Mouse (Mus musculus) embryo, embryonic 10 days (tissue): ENCODE measurements at regions not wholly inside any gene's neighbourhood (a gene's known extent, or its start where the extent isn't known, plus 50 kb on each side); places are given as distances from the start of the nearest gene placed in this dataset.
"Not testable (repeated sequence)": the region's sequence is repeated elsewhere in the genome, so short reads cannot be mapped to it uniquely, and the experiment has no call there.

Source experiments
- DNase-seq: peaks from one replicate; pipeline ENCODE4 v3.0.0-alpha.2; 2015; ENCODE audit warnings: low spot score

DNA sequence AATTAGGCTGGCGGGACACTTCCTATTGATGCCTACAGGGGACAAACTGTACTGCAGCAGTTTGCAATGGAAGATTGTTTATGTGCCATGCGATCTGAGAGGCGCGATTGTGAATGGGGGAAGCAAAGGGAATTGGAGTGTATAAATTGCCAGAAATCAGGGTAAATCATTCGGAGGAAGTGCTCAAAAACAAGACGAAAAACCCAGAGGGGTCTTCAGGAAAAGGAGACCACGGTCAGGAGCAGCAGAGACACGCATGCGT lies 89.6 kb upstream of the Rpl34 start:
- no peak for DNase-seq

DNA sequence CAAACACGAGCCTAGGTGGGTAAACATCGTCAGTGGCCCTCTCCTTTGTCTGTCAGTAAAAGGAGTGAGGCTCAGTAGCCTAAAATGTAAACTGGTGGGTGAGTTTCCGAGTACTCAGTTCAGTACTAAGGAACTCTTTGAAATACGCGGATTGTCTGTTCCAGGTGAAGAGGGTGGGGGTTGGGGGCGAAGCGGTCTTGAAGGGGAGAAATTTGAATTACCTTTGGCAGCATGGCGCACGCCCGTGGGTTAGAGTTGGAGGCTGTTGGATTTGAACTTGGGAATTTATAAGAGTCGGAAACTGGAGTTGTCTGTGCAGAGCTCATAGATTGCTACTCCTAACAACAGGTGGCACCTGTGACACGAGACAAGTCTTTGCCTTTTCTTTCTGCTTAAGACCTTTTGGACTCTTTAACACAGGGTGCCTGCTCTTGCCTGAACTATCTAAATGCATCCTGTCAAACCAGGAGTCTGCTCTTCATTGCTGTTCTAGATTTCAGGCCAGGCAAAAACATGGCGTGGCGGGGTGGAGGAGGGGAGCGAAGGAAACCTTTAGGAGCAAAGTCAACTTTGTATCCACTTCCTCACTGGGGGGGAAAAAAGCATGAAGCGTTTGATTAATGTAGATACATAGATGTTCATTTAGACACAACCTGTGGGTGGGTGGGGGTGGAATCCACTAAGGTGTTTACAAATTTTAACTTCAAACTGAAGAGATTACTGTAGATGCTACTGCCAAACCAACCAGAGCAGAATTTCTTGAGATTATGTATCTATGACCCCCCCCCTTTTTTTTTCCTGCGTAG lies 89.0 kb upstream of the Rpl34 start:
- no peak for DNase-seq

DNA sequence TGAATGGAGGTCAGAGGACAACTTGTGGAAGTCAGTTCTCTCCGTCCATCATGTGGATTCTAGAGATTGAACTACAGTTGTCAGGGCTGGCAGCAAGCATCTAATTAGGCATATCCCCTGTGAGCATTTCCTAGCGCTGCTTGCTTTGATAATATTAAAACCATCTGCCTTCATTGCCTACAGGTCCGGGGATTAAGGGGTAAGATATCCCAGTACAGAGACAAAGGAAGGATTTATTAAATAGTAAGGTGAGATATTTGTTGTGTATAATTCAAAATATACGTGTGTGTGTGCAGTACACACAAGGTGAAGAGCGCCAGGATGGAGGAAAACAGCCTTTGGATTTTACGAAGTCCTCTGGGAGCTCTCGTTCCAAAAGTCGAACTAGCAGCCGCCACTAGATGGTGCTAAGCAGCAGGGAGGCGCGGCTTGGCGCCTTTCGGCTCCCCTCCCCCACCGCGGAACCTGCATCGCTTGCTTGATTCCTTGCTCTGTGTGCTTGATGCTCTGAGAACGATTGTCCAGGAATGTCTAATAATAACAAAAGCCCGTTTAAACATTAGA lies 88.4 kb upstream of the Rpl34 start:
- peak; percentile 93 for DNase-seq

DNA sequence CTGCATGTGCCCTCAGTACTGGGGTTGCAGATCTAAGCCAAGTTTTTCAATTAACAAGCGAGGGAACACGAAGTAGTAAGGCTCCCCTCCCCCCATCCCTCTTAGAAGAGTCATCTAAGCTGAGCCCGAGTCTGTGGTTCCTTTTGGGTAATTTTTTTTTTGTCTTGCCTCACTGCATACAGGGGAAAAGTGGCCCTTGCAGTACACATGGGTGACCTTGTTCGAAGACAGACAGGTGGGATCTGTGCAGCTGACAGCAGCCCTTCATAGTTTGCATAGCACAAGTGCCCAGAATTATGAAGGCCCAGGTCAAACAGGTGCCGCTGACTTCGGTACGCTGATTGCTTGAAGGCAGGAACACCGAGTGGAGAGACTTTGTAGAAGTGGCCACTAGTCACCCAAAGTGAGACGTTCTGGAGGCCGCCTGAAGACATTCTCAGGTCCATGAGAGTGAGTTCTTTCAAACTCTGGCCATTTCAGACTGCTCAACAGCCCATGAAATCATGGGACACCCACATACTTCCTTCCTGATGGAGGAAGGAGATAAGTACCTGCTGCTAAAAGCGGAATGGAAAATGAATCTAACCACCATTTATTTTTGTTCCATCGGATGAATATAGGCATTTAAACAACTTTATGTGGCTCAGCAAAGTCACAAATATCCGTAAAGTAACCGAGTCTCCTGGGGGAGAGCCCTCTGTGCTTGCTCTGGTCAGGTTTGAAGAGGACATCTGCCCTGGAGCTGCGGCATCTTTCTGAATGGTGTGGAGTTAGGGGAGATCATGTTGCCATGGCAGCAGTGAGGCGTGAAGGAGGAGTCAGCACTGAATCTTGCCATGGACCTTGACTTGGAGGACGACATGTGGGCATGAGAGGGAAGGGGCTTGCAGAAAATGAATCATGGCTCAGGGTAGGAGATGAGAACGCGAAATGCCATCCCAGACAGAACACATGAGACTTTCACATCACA lies 79.8 kb upstream of the Rpl34 start:
- DNase-seq = peak; percentile 38

DNA sequence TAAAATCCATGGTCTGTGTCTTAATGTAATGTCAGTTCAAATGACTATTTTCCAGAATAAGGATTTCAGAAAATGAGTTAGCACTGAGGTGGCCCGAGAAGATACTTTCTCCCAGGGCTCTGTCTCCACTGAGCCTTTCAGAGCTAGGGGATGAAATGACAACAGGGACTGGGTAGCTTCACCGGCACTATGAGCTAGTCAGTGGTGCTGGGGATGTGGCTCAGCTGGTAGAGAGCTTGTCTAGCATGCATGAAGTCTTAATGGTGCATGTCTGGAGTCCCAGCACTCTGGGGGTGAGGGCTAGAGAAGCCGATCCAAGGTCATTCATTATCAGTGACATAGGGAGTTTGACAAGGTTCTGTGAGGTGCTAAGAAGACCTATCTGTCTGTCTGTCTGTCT lies 75.1 kb upstream of the Rpl34 start:
- no peak for DNase-seq

DNA sequence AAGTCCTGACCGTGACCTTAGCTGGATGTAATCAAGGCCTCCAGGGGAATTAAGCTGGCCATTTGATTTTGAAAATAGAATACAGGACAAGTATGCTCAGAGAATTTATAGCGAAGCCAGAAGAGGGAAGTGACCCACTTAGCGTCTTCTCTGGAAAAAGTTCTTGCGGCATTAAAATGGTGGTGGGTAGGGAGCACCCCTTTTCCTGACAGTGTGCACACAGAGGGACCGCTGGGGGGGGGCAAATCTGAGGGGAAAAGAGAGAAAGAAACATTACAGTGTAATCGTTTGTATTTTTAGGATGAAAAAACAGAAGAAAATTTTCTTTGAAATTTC lies 74.1 kb upstream of the Rpl34 start:
- no peak for DNase-seq

DNA sequence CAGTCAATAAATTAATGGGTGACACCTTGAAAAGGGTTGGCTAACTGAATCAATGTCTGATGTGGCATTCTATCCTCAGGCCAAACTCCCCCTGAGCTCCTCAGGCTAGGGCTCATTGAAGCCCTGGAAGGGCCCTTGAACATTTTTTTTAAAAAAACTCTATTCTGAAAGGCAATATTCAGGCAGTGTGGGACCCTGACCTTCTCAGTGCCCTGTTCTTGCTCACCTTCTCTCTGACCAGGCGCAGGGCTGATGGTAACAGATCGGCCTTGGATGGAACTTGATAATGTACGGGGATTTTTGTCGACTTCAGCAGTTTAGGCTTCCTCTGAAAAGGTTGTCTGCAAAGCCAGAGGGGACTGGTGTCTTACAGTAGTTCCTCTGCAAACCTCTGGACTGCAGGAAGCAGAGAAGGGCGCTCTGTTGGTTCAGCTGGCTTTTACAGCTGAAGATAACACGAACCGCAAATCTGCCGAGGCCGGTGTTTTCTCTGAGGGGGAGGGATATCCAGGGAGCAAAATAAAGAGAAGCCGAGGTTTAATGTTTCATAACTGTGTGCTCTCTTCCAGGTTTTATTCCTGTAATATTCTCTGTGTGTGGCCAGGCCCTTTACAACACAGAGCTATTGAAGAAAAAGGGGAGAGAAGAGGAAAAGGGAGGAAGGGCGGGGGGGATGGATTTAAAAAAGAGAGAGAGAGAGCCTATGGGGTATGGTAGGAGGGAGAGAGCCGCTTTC lies 73.6 kb upstream of the Rpl34 start:
- peak; percentile 68 for DNase-seq

DNA sequence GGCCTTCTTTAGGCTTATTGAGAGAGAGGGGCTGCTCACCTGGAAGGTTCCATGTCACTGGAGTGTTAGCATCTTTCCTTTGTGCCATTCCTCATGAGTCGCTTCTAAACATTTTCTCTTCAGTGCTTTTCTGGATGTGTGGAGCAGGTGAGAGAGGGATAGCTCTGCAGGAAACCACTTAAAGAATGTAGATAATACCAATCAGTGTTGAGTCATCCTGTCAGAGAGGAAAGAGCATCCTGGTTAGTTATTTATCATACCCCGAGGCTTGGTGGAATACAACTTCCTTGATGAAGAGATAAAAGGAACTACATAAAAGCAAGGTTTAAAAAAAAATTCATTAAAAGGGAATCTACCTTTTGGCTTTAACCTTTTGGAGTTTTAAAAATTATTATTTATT lies 69.8 kb upstream of the Rpl34 start:
- no peak for DNase-seq

DNA sequence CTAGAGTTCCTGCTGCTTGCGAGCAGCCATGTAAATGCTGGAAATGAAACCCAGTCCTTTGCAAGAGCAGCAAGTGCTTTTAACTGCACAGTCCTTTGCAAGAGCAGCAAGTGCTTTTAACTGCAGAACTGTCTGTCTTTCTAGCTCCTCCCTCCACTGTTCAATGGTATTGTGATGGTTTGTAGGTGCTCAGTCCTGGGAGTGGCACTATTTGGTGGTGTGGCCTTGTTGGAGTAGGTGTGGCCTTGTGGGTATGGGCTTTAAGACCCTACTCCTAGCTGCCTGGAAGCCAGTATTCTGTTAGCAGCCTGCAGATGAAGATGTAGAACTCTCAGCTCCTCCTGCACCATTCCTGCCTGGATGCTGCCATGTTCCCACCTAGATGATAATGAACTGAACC lies 67.8 kb upstream of the Rpl34 start:
- DNase-seq = not testable (repeated sequence)

DNA sequence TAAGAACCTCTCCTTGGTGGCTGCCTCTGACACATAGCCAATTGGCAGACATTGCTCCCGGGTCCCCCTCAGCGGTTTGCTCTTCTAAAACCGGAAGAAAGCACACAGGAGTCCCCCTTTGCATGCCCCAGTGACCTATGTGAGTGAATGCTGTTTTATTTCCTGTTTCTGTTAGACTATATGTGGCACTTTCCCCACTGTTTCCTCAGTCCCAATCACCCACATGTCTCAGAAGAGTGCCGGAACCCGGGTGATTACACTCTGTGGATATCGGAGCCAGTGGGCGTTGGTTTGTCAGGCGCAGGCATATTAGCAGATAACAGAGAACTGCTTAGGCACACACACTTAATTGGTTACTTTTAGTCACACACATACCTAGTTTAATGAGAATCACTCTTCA lies 66.3 kb upstream of the Rpl34 start:
- DNase-seq = no peak

DNA sequence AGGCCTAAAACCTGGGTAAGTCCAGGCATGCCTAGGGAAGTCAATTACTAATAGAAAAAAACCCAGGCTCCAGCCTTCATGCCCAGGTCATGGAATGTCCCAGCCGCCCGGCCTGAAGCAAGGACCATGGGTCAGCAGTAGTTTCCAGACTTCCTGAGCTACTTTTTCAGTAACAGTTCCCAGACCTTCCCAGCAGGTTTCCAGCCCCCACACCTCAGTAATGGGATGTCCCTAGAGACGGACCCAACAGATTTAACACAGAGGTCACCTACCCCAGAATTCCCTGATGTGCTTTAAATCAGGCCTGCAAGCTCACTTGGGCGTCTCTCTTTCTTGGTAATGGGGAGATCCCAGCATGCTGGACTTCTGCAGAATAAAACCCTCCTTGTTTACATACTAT lies 65.2 kb upstream of the Rpl34 start:
- no peak for DNase-seq

DNA sequence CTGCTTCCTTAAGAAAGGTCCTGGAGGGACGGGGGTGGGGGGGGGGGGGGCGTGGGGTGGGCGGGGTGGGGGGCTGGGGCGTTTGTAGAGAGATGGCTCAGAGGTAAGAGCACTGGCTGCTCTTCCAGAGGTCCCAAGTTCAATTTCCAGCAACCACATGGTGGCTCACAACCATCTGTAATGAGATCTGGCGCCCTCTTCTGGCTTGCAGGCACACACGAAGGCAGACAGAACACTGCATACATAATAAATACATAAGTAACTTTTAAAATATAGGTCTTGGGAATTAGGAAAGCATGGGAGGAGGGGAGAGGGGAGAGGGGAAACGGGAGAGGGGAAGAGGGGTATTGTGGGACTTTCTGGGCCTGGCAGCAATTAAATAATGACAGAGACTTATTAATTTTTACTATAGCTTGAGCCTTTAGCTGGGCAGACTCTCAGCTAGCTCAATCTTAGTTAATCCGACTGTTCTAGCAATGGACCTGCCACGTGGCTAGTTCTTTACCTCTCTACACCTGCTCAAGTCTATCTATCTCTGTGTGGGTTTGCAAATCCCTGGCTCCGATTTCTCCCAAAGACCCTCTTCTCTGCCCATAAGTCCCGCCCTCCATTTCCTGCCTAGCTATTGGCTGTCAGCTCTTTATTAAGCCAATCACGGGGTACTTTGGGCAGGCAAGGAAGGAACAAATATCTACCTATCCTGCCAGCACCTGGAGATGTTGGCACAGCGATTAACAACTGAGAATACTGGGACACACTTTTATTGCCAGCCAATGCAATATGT lies 64.1 kb upstream of the Rpl34 start:
- peak; percentile 29 for DNase-seq

DNA sequence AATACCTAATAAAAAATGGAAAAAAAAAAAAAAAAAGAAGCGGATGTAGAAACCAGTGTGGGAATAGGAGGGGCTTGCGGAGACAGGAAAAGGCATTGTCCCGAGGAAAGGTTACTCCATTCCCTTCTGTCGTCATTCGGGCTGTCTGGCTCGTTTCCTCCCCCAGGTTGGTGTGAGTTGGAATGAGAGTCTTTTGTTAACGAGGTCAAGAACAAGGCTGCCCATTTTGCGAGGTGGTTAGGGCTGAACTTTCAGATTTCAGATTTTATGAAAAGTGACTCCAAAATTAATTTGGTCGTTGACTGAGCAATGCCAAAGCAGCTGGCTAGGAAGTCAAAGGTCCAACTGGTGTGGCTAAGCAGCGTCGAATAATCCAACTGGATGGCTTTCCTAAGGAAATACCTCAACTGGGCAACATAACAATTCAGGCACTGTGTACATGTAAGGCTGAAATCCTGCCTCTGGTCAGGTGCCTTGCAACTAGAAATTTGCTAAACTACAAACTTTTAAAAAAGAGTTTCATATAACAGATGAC lies 50.6 kb upstream of the Rpl34 start:
- no peak for DNase-seq
